Mouse (Mus musculus): ENCODE measurements around the gene Hic2.

GRCm38 (mm10) chr16:17276164-17277151 lies 43.1 kb downstream of the Hic2 start:
- TF ChIP-seq POLR2A (IDR thresholded peaks at IDR 0.05; ENCODE audit: control insufficient read depth in 1 of 2, insufficient read depth in 1 of 2, low read depth in 1 of 2, low read length in 2 of 2, poor library complexity in 1 of 2) (peak; percentile 44 to 45; a peak in 1 of 4 replicates), BHLHE40 (IDR thresholded peaks at IDR 0.05; ENCODE audit: borderline replicate concordance, low read depth, low read length) (no peak; the same call in 1 of the 2 replicates), CTCF (IDR thresholded peaks at IDR 0.05 in 2 of 3, conservative IDR thresholded peaks at IDR 0.05 in 1 of 3; ENCODE audit: control insufficient read depth in 1 of 3, insufficient read depth in 1 of 3, low read depth in 2 of 3, low read length in 3 of 3, poor library complexity in 1 of 3, severe bottlenecking in 1 of 3) (peak; percentile 49 to 99 (median 96)), GATA1 (IDR thresholded peaks at IDR 0.05; ENCODE audit: low read depth, low read length) (no peak), EP300 (IDR thresholded peaks at IDR 0.05; ENCODE audit: low read depth in 1 of 2, low read length in 2 of 2) (0 out of 4 replicates have a peak, but pooled peaks of 1 of the 2 experiments have one; percentile 11), E2F4 (IDR thresholded peaks at IDR 0.05; ENCODE audit: borderline replicate concordance, low read depth, low read length) (no peak)
